Mouse (Mus musculus) heart, postnatal 0 days (tissue): ENCODE results near the gene Itgb5. TPM values are rescaled to one million over a fixed set of nuclear protein-coding genes. Genes with fewer than 3 reads are reported as not detected.

Experiments used
- ATAC-seq: fragments of 200-750 bp; cut with Nextera tagmentation; 2 replicates; pipeline ENCODE4 v1.8.0; 2017; ENCODE audit warnings: low read depth, moderate number of reproducible peaks, moderate library complexity; ENCODE audit not compliant: insufficient read depth
- DNase-seq: peaks from one replicate; pipeline ENCODE4 v3.0.0-alpha.2; 2016; ENCODE audit warnings: low spot score
- H3K27ac ChIP-seq: fragments of 300-500 bp; sonication (generic); 2 replicates; pipeline ENCODE4 v1.5.1; 2014; ENCODE audit warnings: low read depth, mild to moderate bottlenecking
- H3K27me3 ChIP-seq: fragments of 300-500 bp; sonication (generic); 2 replicates; pipeline ENCODE4 v1.6.1; 2014; ENCODE audit warnings: low read length, mixed read lengths; ENCODE audit not compliant: control insufficient read depth, insufficient read depth
- H3K36me3 ChIP-seq: fragments of 300-500 bp; sonication (generic); replicated peaks from 2 replicates; pipeline ENCODE4 v1.6.1; 2014; ENCODE audit warnings: low read length, mixed read lengths; ENCODE audit not compliant: control insufficient read depth, insufficient read depth
- H3K4me1 ChIP-seq: fragments of 300-500 bp; sonication (generic); 2 replicates; pipeline ENCODE4 v1.6.1; 2014; ENCODE audit warnings: antibody characterized with exemption; ENCODE audit not compliant: control insufficient read depth, insufficient read depth
- H3K4me2 ChIP-seq: fragments of 300-500 bp; sonication (generic); 2 replicates; pipeline ENCODE4 v1.6.1; 2014; ENCODE audit warnings: low read depth, mild to moderate bottlenecking, low read length, moderate library complexity
- H3K4me3 ChIP-seq: fragments of 300-500 bp; sonication (generic); 2 replicates; pipeline ENCODE4 v1.5.1; 2014; ENCODE audit warnings: low read depth, low read length
- H3K9ac ChIP-seq: fragments of 300-500 bp; sonication (generic); replicated peaks from 2 replicates; pipeline ENCODE4 v1.6.1; 2014; ENCODE audit warnings: low read depth, low read length, mixed read lengths
- H3K9me3 ChIP-seq: fragments of 300-500 bp; sonication (generic); replicated peaks from 2 replicates; pipeline ENCODE4 v1.6.1; 2016; ENCODE audit warnings: low read length; ENCODE audit not compliant: control insufficient read depth
- CTCF ChIP-seq: IDR thresholded peaks from 2 replicates; pipeline ENCODE4 v1.5.1; 2016; ENCODE audit warnings: antibody characterized with exemption, control low read depth, low read depth
- EP300 ChIP-seq: IDR thresholded peaks from 2 replicates; pipeline ENCODE4 v1.6.1; 2016; ENCODE audit warnings: antibody characterized with exemption, low read depth
- WGBS: fragments of 180-500 bp; shearing (Covaris S2); extraction: QIAGEN DNeasy Blood & Tissue Kit; methylation state at CpG from one replicate; pipeline ENCODE4 v1.1.7; 2014; 5-methylcytosine and 5-hydroxymethylcytosine counted together
- polyA plus RNA-seq: library from polyadenylated mRNA; unstranded; fragments of >200 nt; fragmentation: Nextera tagmentation; extraction: Ambion mirVana; gene quantifications from 2 replicates; pipeline ENCODE4 v1.2.1, GENCODE M21; 2015
- total RNA-seq: library from RNA; depleted of rRNA; stranded (reverse); fragments of >200 nt; gene quantifications from 2 replicates; pipeline ENCODE4 v1.2.3, GENCODE M21; 2014; ENCODE audit warnings: low replicate concordance; rRNA removed

Gene Itgb5
- total and polyA plus RNA-seq, 2 experiments from 2014 or later, result 33.4 to 116 TPM

GRCm38 (mm10) chr16:33998011-33998410, 168.5 kb downstream of the Itgb5 start:
- H3K27ac ChIP-seq, result no peak overlapping the region
- WGBS, result 77% methylated on average over 6 of the region's 6 CpGs
- H3K4me3 ChIP-seq, result no peak overlapping the region

More at GRCm38 (mm10) chr16:33998011-33998410, 168.5 kb downstream of the Itgb5 start:
- ATAC-seq, result no peak
- no peak for TF ChIP-seq EP300
- no peak for TF ChIP-seq CTCF
- Histone ChIP-seq H3K27me3 (no peaks in the 10 kb centered on the region), H3K4me1 (no peaks in the 10 kb centered on the region), H3K4me2 (no peak overlapping the region), H3K9me3 (no peaks in the 10 kb centered on the region), H3K36me3 (no peaks in the 10 kb centered on the region), H3K9ac (no peak overlapping the region)
- no peak for DNase-seq

Other genes with a start within 250 kb of the Itgb5 start
- gene Heg1, start 145.3 kb upstream of the Itgb5 start, total RNA-seq, result 93.7 and 94.2 TPM in 2 replicates
- gene Heg1, start 145.3 kb upstream of the Itgb5 start, polyA plus RNA-seq, result 24.5 and 28.7 TPM in 2 replicates
- gene Muc13, start 35.6 kb upstream of the Itgb5 start, total RNA-seq, result not detected in 2 replicates
- gene Muc13, start 35.6 kb upstream of the Itgb5 start, polyA plus RNA-seq, result not detected in 2 replicates
- 14.3 and 15.0 TPM in 2 replicates for gene Umps, start 137.4 kb downstream of the Itgb5 start, total RNA-seq
- 12.5 and 12.6 TPM in 2 replicates for gene Umps, start 137.4 kb downstream of the Itgb5 start, polyA plus RNA-seq